Mouse (Mus musculus): ENCODE measurements around the gene Mdn1. TPM values are rescaled to one million over a fixed set of nuclear protein-coding genes. Genes with fewer than 3 reads are reported as not detected.

The Mdn1 gene
- polyA plus RNA-seq, 1 experiment, result 13.8 TPM

GRCm38 (mm10) chr4:32800577-32801170, 143.8 kb downstream of the Mdn1 start:
- Histone ChIP-seq H3K4me1 (replicated peaks; ENCODE audit: control insufficient read depth, insufficient read depth, low read length) (peaks cover 6% of the 10 kb centered on the region), H3K4me3 (ENCODE audit: control insufficient read depth, insufficient read depth, low read length) (peak overlapping the region; percentile 94), H3K27ac (ENCODE audit: control insufficient read depth, insufficient read depth, low read length) (peak overlapping the region; percentile 56), H3K27me3 (ENCODE audit: control insufficient read depth, insufficient read depth, low read length) (no peaks in the 10 kb centered on the region), H3K36me3 (ENCODE audit: control insufficient read depth, insufficient read depth, low read length) (no peaks in the 10 kb centered on the region)
- TF ChIP-seq POLR2A (IDR thresholded peaks at IDR 0.05; ENCODE audit: control insufficient read depth, extremely low read depth, insufficient read depth, low read length, poor library complexity) (no peak), CTCF (IDR thresholded peaks at IDR 0.05; ENCODE audit: borderline replicate concordance, control insufficient read depth, extremely low read depth, insufficient read depth, low read length, poor library complexity) (no peak)
- 14% methylated on average over 9 of the region's 9 CpGs for WGBS
- no peak for DNase-seq

GRCm38 (mm10) chr4:32817478-32817877, 160.6 kb downstream of the Mdn1 start:
- no peak for DNase-seq
- Histone ChIP-seq H3K4me1 (replicated peaks; ENCODE audit: control insufficient read depth, insufficient read depth, low read length) (no peaks in the 10 kb centered on the region), H3K4me3 (ENCODE audit: control insufficient read depth, insufficient read depth, low read length) (no peak overlapping the region), H3K27ac (ENCODE audit: control insufficient read depth, insufficient read depth, low read length) (no peak overlapping the region), H3K27me3 (ENCODE audit: control insufficient read depth, insufficient read depth, low read length) (no peaks in the 10 kb centered on the region), H3K36me3 (ENCODE audit: control insufficient read depth, insufficient read depth, low read length) (no peaks in the 10 kb centered on the region)
- 89% methylated on average over 5 of the region's 5 CpGs for WGBS
- no peak for TF ChIP-seq POLR2A (IDR thresholded peaks at IDR 0.05; ENCODE audit: control insufficient read depth, extremely low read depth, insufficient read depth, low read length, poor library complexity)

- DNase-seq, result no peak
- Histone ChIP-seq H3K27me3 (ENCODE audit: control insufficient read depth, insufficient read depth, low read length) (no peaks in the 10 kb centered on the region), H3K27ac (ENCODE audit: control insufficient read depth, insufficient read depth, low read length) (no peak overlapping the region), H3K4me1 (replicated peaks; ENCODE audit: control insufficient read depth, insufficient read depth, low read length) (no peaks in the 10 kb centered on the region), H3K36me3 (ENCODE audit: control insufficient read depth, insufficient read depth, low read length) (no peaks in the 10 kb centered on the region), H3K4me3 (ENCODE audit: control insufficient read depth, insufficient read depth, low read length) (no peak overlapping the region)
- TF ChIP-seq CTCF (IDR thresholded peaks at IDR 0.05; ENCODE audit: borderline replicate concordance, control insufficient read depth, extremely low read depth, insufficient read depth, low read length, poor library complexity) (no peak), POLR2A (IDR thresholded peaks at IDR 0.05; ENCODE audit: control insufficient read depth, extremely low read depth, insufficient read depth, low read length, poor library complexity) (no peak)
- WGBS, result 98% methylated on average over 3 of the region's 3 CpGs
These were observed 163.8 kb downstream of the Mdn1 start for GRCm38 (mm10) chr4:32820676-32821075.

DNA sequence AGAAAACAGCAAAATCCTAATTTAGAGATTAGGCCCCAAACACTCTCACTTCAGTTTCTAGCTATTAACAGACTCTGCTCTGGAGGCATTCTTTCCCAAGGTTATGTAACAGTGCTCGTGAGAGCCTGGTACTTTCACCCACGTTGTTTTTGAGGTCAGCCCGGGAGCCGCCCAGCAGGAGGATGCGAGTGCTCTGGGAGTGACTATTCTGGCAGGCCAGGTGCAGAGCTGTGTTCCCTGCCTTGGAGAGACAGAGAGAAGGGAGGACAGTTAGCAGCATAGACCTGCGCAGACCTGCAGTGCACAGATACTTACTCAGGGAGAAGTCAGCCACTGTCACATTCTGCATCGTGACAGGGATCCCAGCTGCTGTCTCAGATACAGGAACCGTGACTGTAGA, 167.3 kb downstream of the Mdn1 start:
- no peaks in the 10 kb centered on the region for H3K36me3 ChIP-seq (ENCODE audit: control insufficient read depth, insufficient read depth, low read length)
- H3K4me3 ChIP-seq (ENCODE audit: control insufficient read depth, insufficient read depth, low read length), result no peak overlapping the region
- WGBS, result 81% methylated on average over 8 of the region's 8 CpGs
- H3K27ac ChIP-seq (ENCODE audit: control insufficient read depth, insufficient read depth, low read length), result no peak overlapping the region
- no peaks in the 10 kb centered on the region for H3K4me1 ChIP-seq (replicated peaks; ENCODE audit: control insufficient read depth, insufficient read depth, low read length)
- no peak for DNase-seq
- H3K27me3 ChIP-seq (ENCODE audit: control insufficient read depth, insufficient read depth, low read length), result no peaks in the 10 kb centered on the region
- no peak for TF ChIP-seq CTCF (IDR thresholded peaks at IDR 0.05; ENCODE audit: borderline replicate concordance, control insufficient read depth, extremely low read depth, insufficient read depth, low read length, poor library complexity)
- no peak for TF ChIP-seq POLR2A (IDR thresholded peaks at IDR 0.05; ENCODE audit: control insufficient read depth, extremely low read depth, insufficient read depth, low read length, poor library complexity)

Other genes starting within 250 kb of the Mdn1 start
- 0.12 TPM in 1 of 2 replicates, not detected in the other for gene Gja10, start 54.4 kb upstream of the Mdn1 start, polyA plus RNA-seq (2012; rRNA removed)
- gene Casp8ap2, start 41.7 kb upstream of the Mdn1 start, polyA plus RNA-seq (2012; rRNA removed), result 5.4 and 14.7 TPM in 2 replicates
- gene Lyrm2, start 143.1 kb downstream of the Mdn1 start, polyA plus RNA-seq (2012; rRNA removed), result 11.6 and 12.4 TPM in 2 replicates

All from thymus, adult 2 months (tissue).